Mouse (Mus musculus) testis, adult 2 months (tissue): ENCODE measurements at regions not wholly inside any gene's neighbourhood (a gene's known extent, or its start where the extent isn't known, plus 50 kb on each side); places are given as distances from the start of the nearest gene placed in this dataset.

ENCODE experiments used
- H3K27ac ChIP-seq: fragments of 200-500 bp; 2 replicates; pipeline ENCODE4 v1.5.1; 2012; ENCODE audit warnings: low read depth, low read length; ENCODE audit not compliant: control insufficient read depth, insufficient read depth
- H3K27me3 ChIP-seq: fragments of 200-500 bp; 2 replicates; pipeline ENCODE4 v1.6.1; 2012; ENCODE audit warnings: mild to moderate bottlenecking, low read length, moderate library complexity; ENCODE audit not compliant: control insufficient read depth, insufficient read depth
- H3K36me3 ChIP-seq: fragments of 200-500 bp; 2 replicates; pipeline ENCODE4 v1.6.1; 2012; ENCODE audit warnings: mild to moderate bottlenecking, low read length; ENCODE audit not compliant: control insufficient read depth, insufficient read depth
- H3K4me1 ChIP-seq: fragments of 200-500 bp; 2 replicates; pipeline ENCODE4 v1.6.1; 2012; ENCODE audit warnings: low read length; ENCODE audit not compliant: control insufficient read depth, insufficient read depth
- H3K4me3 ChIP-seq: fragments of 200-500 bp; 2 replicates; pipeline ENCODE4 v1.5.1; 2012; ENCODE audit warnings: low read depth, mild to moderate bottlenecking, low read length, moderate library complexity, mixed read lengths; ENCODE audit not compliant: control insufficient read depth
- CTCF ChIP-seq: fragments of 200-500 bp; IDR thresholded peaks from 2 replicates; pipeline ENCODE4 v1.5.1; 2012; ENCODE audit warnings: low read depth, mild to moderate bottlenecking, inconsistent platforms, low read length, moderate library complexity; ENCODE audit not compliant: control insufficient read depth, insufficient read depth, insufficient replicate concordance
- POLR2A ChIP-seq: fragments of 200-500 bp; IDR thresholded peaks from 2 replicates; pipeline ENCODE4 v1.6.1; 2012; ENCODE audit warnings: low read depth, mild to moderate bottlenecking, inconsistent platforms, low read length, moderate library complexity; ENCODE audit not compliant: control insufficient read depth

- Histone ChIP-seq H3K4me3 (no peak overlapping the region), H3K4me1 (no peaks in the 10 kb centered on the region), H3K27me3 (no peaks in the 10 kb centered on the region), H3K36me3 (no peaks in the 10 kb centered on the region), H3K27ac (no peak overlapping the region)
- TF ChIP-seq CTCF (no peak), POLR2A (no peak)
Measured at GRCm38 (mm10) chr13:84368225-84368624, 146.1 kb downstream of the Tmem161b start.

- Histone ChIP-seq H3K27ac (no peak overlapping the region), H3K36me3 (no peaks in the 10 kb centered on the region), H3K27me3 (no peaks in the 10 kb centered on the region), H3K4me1 (no peaks in the 10 kb centered on the region), H3K4me3 (no peak overlapping the region)
- TF ChIP-seq CTCF (no peak), POLR2A (no peak)
Measured at GRCm38 (mm10) chr13:84374711-84375257, 152.7 kb downstream of the Tmem161b start.

GRCm38 (mm10) chr13:84375941-84376340 is 153.8 kb downstream of the Tmem161b start:
- no peak overlapping the region for H3K27ac ChIP-seq
- no peak for TF ChIP-seq CTCF
- no peak overlapping the region for H3K4me3 ChIP-seq
- no peaks in the 10 kb centered on the region for H3K36me3 ChIP-seq
- no peaks in the 10 kb centered on the region for H3K4me1 ChIP-seq
- H3K27me3 ChIP-seq: no peaks in the 10 kb centered on the region

DNA sequence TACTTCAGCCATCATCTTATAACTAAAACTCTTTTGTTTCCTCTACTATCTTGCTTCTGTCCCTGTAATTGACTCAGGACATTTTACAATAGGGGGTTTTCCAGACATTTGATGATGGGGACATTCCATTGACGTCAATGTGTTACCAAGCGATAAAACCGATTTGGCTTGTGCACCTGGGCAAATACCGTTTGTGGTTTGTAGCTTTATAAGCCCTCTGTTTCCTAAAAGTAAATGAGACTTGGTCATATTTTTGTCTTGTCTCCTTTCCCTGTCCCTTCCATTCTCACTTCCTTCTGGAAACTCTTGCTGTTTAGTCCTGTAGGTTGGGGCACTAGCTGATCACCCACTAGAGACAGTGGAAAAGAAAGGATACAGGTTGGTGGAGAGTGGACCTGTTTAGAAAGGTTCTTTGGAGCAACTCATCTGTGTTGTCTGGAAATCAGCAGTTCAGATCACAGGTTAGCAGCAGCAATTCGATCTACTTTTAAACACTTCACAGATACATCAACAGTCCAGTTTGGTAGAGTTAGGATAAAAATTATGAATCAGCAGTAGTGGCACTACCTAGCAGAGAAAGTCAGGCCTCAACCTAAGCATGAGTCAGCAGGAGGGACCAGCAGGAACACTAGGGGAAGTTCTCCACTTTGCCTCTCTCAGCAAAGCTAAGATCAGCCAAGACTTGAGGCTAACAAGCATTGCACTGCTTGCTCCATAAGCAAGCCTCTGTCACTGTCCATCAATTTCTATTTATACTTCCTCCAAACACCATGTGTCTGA is 156.6 kb downstream of the Tmem161b start:
- H3K4me1 ChIP-seq: no peaks in the 10 kb centered on the region
- TF ChIP-seq CTCF: no peak
- TF ChIP-seq POLR2A: no peak
- no peak overlapping the region for H3K4me3 ChIP-seq
- H3K27ac ChIP-seq: no peak overlapping the region
- H3K27me3 ChIP-seq: no peaks in the 10 kb centered on the region
- no peaks in the 10 kb centered on the region for H3K36me3 ChIP-seq

GRCm38 (mm10) chr13:84391554-84391953 is 169.5 kb downstream of the Tmem161b start:
- no peak for TF ChIP-seq POLR2A
- TF ChIP-seq CTCF: no peak
- no peaks in the 10 kb centered on the region for H3K36me3 ChIP-seq
- no peak overlapping the region for H3K27ac ChIP-seq
- H3K27me3 ChIP-seq: no peaks in the 10 kb centered on the region
- no peak overlapping the region for H3K4me3 ChIP-seq
- no peaks in the 10 kb centered on the region for H3K4me1 ChIP-seq

DNA sequence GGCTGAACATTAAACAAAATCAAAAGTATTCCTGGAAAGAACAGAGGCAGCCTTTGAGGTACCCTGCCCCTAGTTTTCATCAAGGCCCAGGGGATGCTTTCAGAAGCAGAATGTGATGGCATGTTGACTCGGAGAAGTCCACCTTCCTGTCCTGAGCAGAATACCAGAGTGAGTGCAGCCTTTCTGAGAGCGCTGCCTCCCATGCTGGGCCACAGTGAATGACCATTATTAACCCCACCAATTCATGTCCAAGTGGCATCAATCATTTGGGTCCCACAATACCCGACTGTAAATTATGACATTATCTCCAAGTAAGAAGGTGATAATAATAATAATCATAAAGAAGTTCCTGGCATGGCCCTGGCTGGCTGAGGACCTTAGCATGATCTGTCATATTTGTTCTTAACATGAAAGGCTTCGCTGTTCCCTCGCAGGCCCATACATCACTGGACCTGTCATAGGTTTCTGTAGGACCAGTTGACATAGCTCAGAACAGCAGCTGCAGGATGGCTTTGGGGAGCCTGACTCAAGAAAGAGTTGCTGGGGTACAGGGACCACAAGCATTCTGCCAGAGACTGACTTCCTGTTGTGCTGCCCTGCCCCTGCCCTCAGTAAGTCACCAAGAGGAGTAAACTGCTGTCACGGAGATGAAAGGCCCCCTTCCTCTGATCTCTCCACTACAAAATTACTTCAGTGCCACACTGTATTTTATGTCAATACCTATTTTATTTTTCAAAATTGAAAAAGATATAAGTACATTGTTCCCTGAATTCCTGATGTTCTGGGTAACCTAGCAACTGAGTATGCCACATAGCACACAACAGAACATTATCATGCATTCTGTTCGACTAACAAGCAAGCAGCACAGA is 176.6 kb downstream of the Tmem161b start:
- no peak overlapping the region for H3K27ac ChIP-seq
- H3K36me3 ChIP-seq: no peaks in the 10 kb centered on the region
- no peak overlapping the region for H3K4me3 ChIP-seq
- H3K4me1 ChIP-seq: no peaks in the 10 kb centered on the region
- no peaks in the 10 kb centered on the region for H3K27me3 ChIP-seq
- TF ChIP-seq POLR2A (no peak), CTCF (no peak)

- H3K27me3 ChIP-seq: no peaks in the 10 kb centered on the region
- no peak for TF ChIP-seq POLR2A
- no peak for TF ChIP-seq CTCF
- H3K4me3 ChIP-seq: no peak overlapping the region
- H3K4me1 ChIP-seq: no peaks in the 10 kb centered on the region
- no peaks in the 10 kb centered on the region for H3K36me3 ChIP-seq
- no peak overlapping the region for H3K27ac ChIP-seq
Measured at GRCm38 (mm10) chr13:84399345-84400170, 177.5 kb downstream of the Tmem161b start.
